Mouse (Mus musculus) hindbrain, embryonic 11.5 days (tissue): ENCODE measurements around the gene Acad9. TPM values are rescaled to one million over a fixed set of nuclear protein-coding genes. Genes with fewer than 3 reads are reported as not detected.
"Not testable (repeated sequence)": the region's sequence is repeated elsewhere in the genome, so short reads cannot be mapped to it uniquely, and the experiment has no call there.

Experiments used
- ATAC-seq: fragments of 200-750 bp; cut with Nextera tagmentation; 2 replicates; pipeline ENCODE4 v1.8.0; 2017; ENCODE audit warnings: mild to moderate bottlenecking, moderate TSS enrichment, moderate library complexity; ENCODE audit not compliant: low FRiP score
- DNase-seq: peaks from one replicate; pipeline ENCODE4 v3.0.0-alpha.2; 2015; ENCODE audit warnings: low spot score
- H3K27ac ChIP-seq: fragments of 300-500 bp; sonication (generic); 2 replicates; pipeline ENCODE4 v1.5.1; 2014; ENCODE audit warnings: mild to moderate bottlenecking, low read depth, low read length
- H3K27me3 ChIP-seq: fragments of 300-500 bp; sonication (generic); 2 replicates; pipeline ENCODE4 v1.6.1; 2014; ENCODE audit warnings: mild to moderate bottlenecking, low read length, moderate library complexity, mixed read lengths; ENCODE audit not compliant: control insufficient read depth, insufficient read depth
- H3K36me3 ChIP-seq: fragments of 300-500 bp; sonication (generic); 2 replicates; pipeline ENCODE4 v1.6.1; 2014; ENCODE audit warnings: mild to moderate bottlenecking, low read length, moderate library complexity, mixed read lengths; ENCODE audit not compliant: control insufficient read depth, insufficient read depth
- H3K4me1 ChIP-seq: fragments of 300-500 bp; sonication (generic); replicated peaks from 2 replicates; pipeline ENCODE4 v1.6.1; 2014; ENCODE audit warnings: low read length, mixed read lengths; ENCODE audit not compliant: control insufficient read depth, insufficient read depth
- H3K4me2 ChIP-seq: fragments of 300-500 bp; sonication (generic); replicated peaks from 2 replicates; pipeline ENCODE4 v1.6.1; 2014; ENCODE audit warnings: mild to moderate bottlenecking, low read depth, low read length
- H3K4me3 ChIP-seq: fragments of 300-500 bp; sonication (generic); 2 replicates; pipeline ENCODE4 v1.5.1; 2014; ENCODE audit warnings: low read depth, low read length
- H3K9ac ChIP-seq: fragments of 300-500 bp; sonication (generic); 2 replicates; pipeline ENCODE4 v1.6.1; 2014; ENCODE audit warnings: low read depth, low read length
- H3K9me3 ChIP-seq: fragments of 300-500 bp; sonication (generic); 2 replicates; pipeline ENCODE4 v1.6.1; 2016; ENCODE audit warnings: low read length; ENCODE audit not compliant: control insufficient read depth
- WGBS: fragments of 180-500 bp; shearing (Covaris S2); extraction: QIAGEN DNeasy Blood & Tissue Kit; methylation state at CpG from one replicate; pipeline ENCODE4 v1.1.7; 2014; 5-methylcytosine and 5-hydroxymethylcytosine counted together
- polyA plus RNA-seq: library from polyadenylated mRNA; unstranded; fragments of >200 nt; fragmentation: Nextera tagmentation; extraction: Ambion mirVana; gene quantifications from 2 replicates; pipeline ENCODE4 v1.2.1, GENCODE M21; 2014

Acad9 gene
- polyA plus RNA-seq, 1 experiment from 2014 or later = 89.2 TPM

- not testable (repeated sequence) for ATAC-seq, H3K4me2 ChIP-seq, H3K4me1 ChIP-seq, H3K9ac ChIP-seq, H3K36me3 ChIP-seq, H3K9me3 ChIP-seq, H3K4me3 ChIP-seq, H3K27me3 ChIP-seq, H3K27ac ChIP-seq, DNase-seq
- WGBS = 92% methylated on average over 9 of the region's 9 CpGs
Observed at GRCm38 (mm10) chr3:36126176-36126575, 60.4 kb downstream of the Acad9 start.

- Histone ChIP-seq H3K9me3 (no peaks in the 10 kb centered on the region), H3K36me3 (no peaks in the 10 kb centered on the region), H3K9ac (no peak overlapping the region), H3K4me2 (no peak overlapping the region), H3K27ac (no peak overlapping the region), H3K27me3 (no peaks in the 10 kb centered on the region), H3K4me1 (no peaks in the 10 kb centered on the region), H3K4me3 (no peak overlapping the region)
- ATAC-seq (no peak), DNase-seq (no peak)
Observed at GRCm38 (mm10) chr3:36136152-36136551, 70.4 kb downstream of the Acad9 start.

GRCm38 (mm10) chr3:36137560-36137959 lies 71.8 kb downstream of the Acad9 start:
- DNase-seq (peak; percentile 50), ATAC-seq (no peak)
- Histone ChIP-seq H3K27me3 (no peaks in the 10 kb centered on the region), H3K36me3 (no peaks in the 10 kb centered on the region), H3K9ac (no peak overlapping the region), H3K4me3 (no peak overlapping the region), H3K9me3 (no peaks in the 10 kb centered on the region), H3K4me2 (no peak overlapping the region), H3K4me1 (no peaks in the 10 kb centered on the region), H3K27ac (no peak overlapping the region)
- 51% methylated on average over 2 of the region's 2 CpGs for WGBS

- Histone ChIP-seq H3K27me3 (no peaks in the 10 kb centered on the region), H3K27ac (no peak overlapping the region), H3K4me2 (no peak overlapping the region), H3K4me1 (no peaks in the 10 kb centered on the region), H3K4me3 (no peak overlapping the region), H3K9ac (no peak overlapping the region), H3K36me3 (no peaks in the 10 kb centered on the region), H3K9me3 (no peaks in the 10 kb centered on the region)
- ATAC-seq (no peak), DNase-seq (no peak)
- 83% methylated on average over 1 of the region's 1 CpGs for WGBS
Observed at GRCm38 (mm10) chr3:36138171-36138660, 72.4 kb downstream of the Acad9 start.

GRCm38 (mm10) chr3:36138996-36139395 lies 73.2 kb downstream of the Acad9 start:
- ATAC-seq = no peak

More at GRCm38 (mm10) chr3:36138996-36139395, 73.2 kb downstream of the Acad9 start:
- H3K9me3 ChIP-seq = no peaks in the 10 kb centered on the region
- no peaks in the 10 kb centered on the region for H3K4me1 ChIP-seq
- no peaks in the 10 kb centered on the region for H3K36me3 ChIP-seq
- H3K4me3 ChIP-seq = no peak overlapping the region
- no peak overlapping the region for H3K27ac ChIP-seq
- no peak overlapping the region for H3K9ac ChIP-seq
- H3K4me2 ChIP-seq = no peak overlapping the region
- no peaks in the 10 kb centered on the region for H3K27me3 ChIP-seq
- no peak for DNase-seq

Other genes with a start within 250 kb of the Acad9 start
- 107 and 112 TPM in 2 replicates for gene Dcun1d1, start 128.5 kb upstream of the Acad9 start, polyA plus RNA-seq
- 31.3 and 35.7 TPM in 2 replicates for gene Mccc1, start 65.3 kb upstream of the Acad9 start, polyA plus RNA-seq
- gene Ccdc144b, start 12.4 kb upstream of the Acad9 start, polyA plus RNA-seq = not detected in 2 replicates
- 11.6 TPM in 2 replicates for gene D3Ertd254e, start 85.0 kb downstream of the Acad9 start, polyA plus RNA-seq
- gene Qrfpr, start 156.3 kb downstream of the Acad9 start, polyA plus RNA-seq = 0.09 TPM in 1 of 2 replicates, not detected in the other